Mouse (Mus musculus): ENCODE results near the gene Ilvbl. TPM values are rescaled to one million over a fixed set of nuclear protein-coding genes. Genes with fewer than 3 reads are reported as not detected.
A peak's percentile ranks its signal among the peaks of the same experiment; 100 is the strongest.
"Not testable (repeated sequence)": the region's sequence is repeated elsewhere in the genome, so short reads cannot be mapped to it uniquely, and the experiment has no call there.

Ilvbl gene
- polyA plus RNA-seq, 3 experiments from 2014 or later: 52.8 to 69.0 (median 58.9) TPM

DNA sequence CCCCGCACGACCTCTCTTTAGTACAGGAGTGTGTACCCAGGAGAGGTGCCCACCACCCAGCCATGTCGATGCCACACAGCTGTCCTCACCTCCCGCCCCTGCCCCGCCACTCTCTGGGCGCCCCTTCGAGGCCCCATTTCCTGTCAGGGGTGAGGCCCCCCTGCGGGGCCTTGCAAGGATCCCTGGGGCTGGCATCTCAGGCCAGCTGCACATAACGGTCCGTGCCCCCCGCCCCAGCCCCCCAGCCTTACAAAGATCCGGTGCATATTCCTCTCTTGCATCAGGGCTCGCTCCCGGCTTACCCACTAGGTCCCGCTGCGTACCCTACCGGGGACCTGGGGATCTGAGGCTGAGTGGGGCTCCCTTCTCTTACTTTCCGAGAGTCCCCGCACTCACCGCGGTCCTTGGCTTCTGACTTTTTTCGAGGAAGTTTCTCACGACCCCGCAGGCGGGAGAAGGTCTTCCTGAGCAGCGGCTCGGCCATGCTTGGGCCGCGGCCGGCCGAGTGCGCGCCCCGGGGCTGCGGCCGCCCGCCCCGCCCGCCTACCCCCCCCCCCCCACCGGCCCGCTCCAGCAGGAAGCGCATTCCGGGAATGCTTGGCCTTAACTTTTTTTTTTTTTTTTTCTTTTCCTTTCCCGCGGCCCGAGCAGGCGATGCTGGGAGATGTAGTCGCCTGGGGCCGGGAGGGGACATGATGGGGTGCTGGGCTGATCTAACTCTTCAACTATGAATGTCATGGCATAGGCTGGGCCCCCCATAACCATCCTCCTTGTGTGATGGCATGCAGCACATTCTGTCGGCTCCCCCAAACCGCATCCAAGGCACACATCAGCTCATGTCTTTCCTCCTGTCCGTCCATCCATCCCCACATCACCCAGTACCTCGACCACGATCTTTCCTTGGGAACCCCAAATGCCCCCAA, 17.5 kb downstream of the Ilvbl start, which contains the start of gene Syde1:
TSS of gene Syde1 (minus strand) at position 559 of the 923 bp plus-strand sequence.
- peak; percentile 30 for ATAC-seq

DNA sequence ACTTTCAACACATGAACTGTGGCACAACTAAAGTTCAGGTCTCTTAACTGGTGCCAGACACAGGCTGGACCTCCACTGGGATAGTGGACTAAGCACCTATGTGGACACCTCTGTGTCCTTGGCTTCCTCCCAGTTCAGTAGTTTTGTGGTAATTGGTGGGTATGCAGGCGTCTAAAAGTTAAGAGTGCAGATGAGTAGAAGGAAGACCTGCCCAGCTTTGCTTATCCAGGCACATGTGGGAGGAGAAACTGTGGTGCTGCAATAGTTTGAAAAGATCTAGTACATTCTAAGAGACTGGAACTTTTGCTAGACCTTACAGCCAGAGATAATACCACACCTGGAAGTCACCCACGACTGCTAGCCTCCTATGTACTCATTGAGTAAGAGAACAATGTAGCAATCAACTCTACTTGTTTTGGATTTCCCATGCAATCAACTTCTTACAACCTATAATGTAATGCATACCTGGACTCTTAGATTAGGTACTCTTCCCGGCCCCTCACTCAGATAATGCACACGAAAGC, 18.8 kb downstream of the Ilvbl start:
- ATAC-seq: no peak

DNA sequence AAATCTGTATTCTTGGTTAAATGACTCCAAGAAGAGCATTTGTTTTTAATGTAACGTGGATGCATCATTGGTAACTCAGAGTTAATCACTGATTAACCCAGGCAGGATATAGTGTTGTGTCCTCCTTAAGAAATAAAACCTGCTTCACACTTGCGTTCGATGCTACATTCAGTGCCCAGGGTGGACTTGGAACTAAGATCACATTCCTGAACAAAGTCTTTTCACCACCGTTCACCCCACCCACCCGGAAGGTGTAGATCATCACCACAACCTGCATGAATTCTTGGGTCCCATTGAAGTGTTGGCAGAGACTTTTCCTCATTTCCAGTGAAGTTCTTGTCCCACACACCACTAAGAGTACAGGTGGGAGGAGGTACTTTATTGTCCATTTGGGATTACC, 19.6 kb downstream of the Ilvbl start:
- ATAC-seq: no peak

DNA sequence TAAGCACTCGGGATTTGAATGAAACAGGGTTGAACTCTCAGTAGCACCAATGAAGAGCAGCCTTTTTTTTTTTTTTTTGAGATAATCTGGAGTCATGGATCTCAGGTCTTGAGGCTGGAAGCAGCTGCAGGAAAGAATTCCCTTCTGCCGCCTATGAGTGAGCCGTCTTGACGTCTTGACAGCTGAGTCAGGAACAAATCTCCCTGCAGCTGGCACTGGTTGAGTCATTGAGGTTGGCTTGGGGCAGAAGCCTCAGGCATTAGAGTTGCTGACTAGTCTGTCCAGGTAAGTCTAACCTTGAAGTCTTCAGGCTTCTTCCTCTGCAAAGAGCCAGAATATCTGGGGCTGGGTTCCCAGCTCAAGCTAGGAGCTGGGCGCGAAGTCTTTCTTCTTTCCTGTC, 20.0 kb downstream of the Ilvbl start:
- ATAC-seq: peak; percentile 31

DNA sequence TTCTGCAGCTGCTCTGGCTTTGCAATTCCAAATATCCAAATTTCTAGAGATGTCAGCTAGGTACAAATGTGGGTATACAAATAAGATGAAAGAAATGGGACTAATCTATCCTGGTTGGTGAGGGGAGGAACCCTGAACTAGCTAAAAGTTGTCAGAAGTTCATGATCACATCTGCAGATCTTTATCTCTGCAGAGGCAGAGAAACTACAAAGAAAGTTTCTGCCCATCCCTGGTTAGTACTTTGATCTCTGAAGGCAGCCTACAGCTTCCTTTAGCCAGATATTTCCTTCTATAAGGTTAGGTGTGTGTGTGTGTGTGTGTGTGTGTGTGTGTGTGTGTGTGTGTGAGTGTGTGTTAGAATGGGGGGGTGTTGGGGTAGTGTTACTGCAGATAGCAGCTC, 20.4 kb downstream of the Ilvbl start:
- ATAC-seq: peak; percentile 81

DNA sequence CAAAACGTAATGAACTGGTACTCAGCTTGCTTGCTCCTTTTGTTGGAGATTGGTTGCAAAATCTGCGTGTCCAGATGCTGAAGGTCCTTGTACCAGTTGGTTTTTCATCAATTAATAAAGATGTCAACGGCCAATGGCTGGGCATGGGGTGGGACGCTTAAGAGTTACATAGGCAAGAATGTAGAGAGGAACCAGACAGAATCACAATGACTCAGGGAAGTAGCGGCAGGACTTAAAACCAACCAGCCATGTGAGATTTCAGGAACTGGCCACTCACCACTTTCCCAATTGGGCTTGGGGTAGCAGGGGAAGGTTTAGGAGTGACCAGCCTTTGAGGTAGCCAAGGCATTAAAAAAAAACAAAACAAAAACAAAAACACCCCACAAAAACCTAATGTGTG, 25.7 kb downstream of the Ilvbl start:
- ATAC-seq: no peak

DNA sequence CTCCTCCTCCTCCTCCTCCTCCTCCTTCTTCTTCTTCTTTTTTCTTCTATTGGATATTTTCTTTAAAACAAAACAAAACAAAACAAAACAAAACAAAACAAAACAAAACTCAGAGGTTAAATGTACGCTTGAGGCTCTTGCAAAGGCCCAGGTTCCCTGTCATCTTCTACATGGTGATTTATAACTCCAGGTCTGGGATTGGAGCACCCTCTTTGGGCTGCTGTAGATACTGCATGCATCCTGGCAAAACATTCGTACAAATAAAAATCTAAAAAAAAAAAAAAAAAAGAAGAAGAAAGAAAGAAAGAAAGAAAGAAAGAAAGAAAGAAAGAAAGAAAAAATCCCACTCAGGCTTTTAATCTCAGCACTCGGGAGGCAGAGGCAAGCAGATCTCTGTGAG, 30.9 kb downstream of the Ilvbl start:
- peak; percentile 89 for ATAC-seq

DNA sequence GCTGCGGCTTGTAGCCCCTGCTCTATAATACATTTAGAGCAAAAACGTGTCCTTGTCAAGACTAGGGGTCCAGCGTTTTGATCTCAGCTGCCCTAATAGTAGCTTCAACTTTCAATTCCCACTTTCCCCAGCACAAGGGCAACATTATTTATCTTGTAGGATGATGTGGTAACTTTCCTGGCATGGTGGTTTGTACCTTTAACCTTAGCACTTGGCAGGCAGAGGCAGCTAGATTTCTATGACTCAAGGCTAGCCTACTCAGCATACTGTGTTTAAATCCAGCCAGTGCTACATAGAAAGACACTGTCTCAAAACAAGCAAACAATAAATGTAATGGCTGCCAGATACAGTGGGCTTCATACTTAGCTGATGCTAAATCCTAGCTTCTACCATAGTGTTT, 33.5 kb downstream of the Ilvbl start:
- ATAC-seq: no peak

DNA sequence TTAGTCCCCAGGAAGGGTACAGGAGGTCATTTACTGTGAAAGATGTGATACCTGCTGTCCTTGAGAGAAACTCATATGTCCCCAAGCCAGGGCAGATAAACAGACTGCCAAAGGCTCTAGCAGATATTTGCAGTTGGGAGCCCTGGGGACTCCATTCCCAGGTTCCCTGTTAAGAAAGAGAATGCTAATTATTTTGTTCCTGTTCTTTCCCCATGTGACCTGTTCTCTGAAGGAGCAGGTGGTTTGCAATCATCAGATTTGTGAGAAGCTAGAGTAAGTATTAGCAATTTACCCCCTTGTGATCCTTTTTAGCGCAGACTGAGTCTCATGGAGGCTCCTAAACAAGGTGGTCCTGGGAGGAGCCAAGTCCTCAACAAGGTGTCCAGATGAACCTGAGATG, 43.8 kb downstream of the Ilvbl start, which contains the start of gene Olfr1357:
TSS of gene Olfr1357 (minus strand) at position 101 of the 400 bp plus-strand sequence.
- ATAC-seq: no peak

DNA sequence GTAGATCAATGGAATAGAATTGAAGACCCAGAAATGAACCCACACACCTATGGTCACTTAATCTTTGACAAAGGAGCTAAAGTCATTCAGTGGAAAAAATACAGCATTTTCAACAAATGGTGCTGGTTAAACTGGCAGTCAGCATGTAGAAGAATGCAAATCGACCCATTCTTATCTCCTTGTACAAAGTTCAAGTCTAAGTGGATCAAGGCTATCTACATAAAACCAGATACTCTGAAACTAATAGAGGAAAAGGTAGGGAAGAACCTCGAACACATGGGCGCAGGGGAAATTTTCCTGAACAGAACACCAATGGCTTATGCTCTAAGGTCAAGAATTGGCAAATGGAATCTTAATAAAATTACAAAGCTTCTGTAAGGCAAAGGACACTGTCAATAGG, 49.0 kb downstream of the Ilvbl start:
- not testable (repeated sequence) for ATAC-seq

DNA sequence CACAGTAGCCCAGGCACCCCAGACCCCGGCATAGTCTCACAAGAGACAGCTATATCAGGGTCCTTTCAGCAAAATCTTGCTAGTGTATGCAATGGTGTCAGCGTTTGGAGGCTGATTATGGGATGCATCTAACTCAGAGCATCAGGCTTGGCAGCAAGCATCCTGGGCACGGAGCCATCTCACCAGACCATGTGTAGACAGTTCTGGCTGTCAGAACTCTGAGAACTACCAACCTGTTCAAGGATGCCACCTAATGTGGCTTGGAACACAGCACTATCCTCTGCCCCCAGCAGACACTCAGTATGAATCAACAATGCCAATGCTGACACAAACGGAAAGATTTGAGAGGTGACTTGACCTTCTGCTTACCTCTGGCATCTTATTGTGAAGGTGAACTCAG, 56.0 kb downstream of the Ilvbl start:
- ATAC-seq: no peak

DNA sequence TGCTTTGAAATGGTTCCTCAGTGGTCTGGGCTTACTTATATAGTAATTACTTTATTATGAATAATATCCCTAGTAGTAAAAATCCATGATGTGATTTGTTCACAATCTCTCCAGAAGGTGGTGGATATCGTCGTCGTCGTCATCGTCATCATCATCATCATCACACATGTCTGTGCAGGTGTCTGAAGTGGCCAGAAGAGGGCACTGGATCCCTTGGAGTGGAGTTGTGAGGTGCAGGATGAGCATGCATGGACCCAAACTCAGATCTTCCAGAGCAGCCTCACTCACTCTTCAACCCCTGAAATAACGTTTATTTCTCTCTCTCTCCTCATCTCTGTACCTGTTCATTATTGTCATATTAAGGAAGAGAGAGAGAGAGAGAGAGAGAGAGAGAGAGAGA, 58.2 kb downstream of the Ilvbl start:
- ATAC-seq: no peak

Other genes with a start within 250 kb of the Ilvbl start
- 100 to 1,000 TPM in 2 of 3 experiments, 10 to 100 TPM in 1; 93.9 to 109 (median 101) TPM for gene Agpat3, start 221.9 kb upstream of the Ilvbl start, polyA plus RNA-seq (2017; shearing (Covaris generic))
- 100 to 1,000 TPM in 2 of 3 experiments, 10 to 100 TPM in 1; 90.6 to 113 (median 101) TPM for gene Rrp1, start 161.3 kb upstream of the Ilvbl start, polyA plus RNA-seq (2017; shearing (Covaris generic))
- 100 to 1,000 TPM; 160 to 186 (median 183) TPM for gene Cstb, start 148.7 kb upstream of the Ilvbl start, polyA plus RNA-seq (2017; shearing (Covaris generic))
- 10 to 100 TPM in 1 of 3 experiments, 1 to 10 TPM in 2; 6.3 to 11.6 (median 9.0) TPM for gene Pdxk, start 109.4 kb upstream of the Ilvbl start, polyA plus RNA-seq (2017; shearing (Covaris generic))
- gene Olfr1358, start 56.9 kb upstream of the Ilvbl start, polyA plus RNA-seq (2017; shearing (Covaris generic)): not detected
- under 1 TPM in 2 of 3 experiments, not detected in 1; 0.60 to 0.83 TPM for gene Syde1, start 17.6 kb downstream of the Ilvbl start, polyA plus RNA-seq (2017; shearing (Covaris generic))
- not detected for gene Olfr1357, start 43.7 kb downstream of the Ilvbl start, polyA plus RNA-seq (2017; shearing (Covaris generic))
- gene Casp14, start 143.9 kb downstream of the Ilvbl start, polyA plus RNA-seq (2017; shearing (Covaris generic)): not detected
- gene Ccdc105, start 178.7 kb downstream of the Ilvbl start, polyA plus RNA-seq (2017; shearing (Covaris generic)): not detected
- gene Slc1a6, start 206.2 kb downstream of the Ilvbl start, polyA plus RNA-seq (2017; shearing (Covaris generic)): not detected